Mouse (Mus musculus): Measurements from ENCODE around the gene Lrrk1. TPM values are rescaled to one million over a fixed set of nuclear protein-coding genes. Genes with fewer than 3 reads are reported as not detected.

Gene Lrrk1
- 2.8 and 3.7 TPM in 2 replicates for polyA plus RNA-seq (2012; rRNA removed)

DNA sequence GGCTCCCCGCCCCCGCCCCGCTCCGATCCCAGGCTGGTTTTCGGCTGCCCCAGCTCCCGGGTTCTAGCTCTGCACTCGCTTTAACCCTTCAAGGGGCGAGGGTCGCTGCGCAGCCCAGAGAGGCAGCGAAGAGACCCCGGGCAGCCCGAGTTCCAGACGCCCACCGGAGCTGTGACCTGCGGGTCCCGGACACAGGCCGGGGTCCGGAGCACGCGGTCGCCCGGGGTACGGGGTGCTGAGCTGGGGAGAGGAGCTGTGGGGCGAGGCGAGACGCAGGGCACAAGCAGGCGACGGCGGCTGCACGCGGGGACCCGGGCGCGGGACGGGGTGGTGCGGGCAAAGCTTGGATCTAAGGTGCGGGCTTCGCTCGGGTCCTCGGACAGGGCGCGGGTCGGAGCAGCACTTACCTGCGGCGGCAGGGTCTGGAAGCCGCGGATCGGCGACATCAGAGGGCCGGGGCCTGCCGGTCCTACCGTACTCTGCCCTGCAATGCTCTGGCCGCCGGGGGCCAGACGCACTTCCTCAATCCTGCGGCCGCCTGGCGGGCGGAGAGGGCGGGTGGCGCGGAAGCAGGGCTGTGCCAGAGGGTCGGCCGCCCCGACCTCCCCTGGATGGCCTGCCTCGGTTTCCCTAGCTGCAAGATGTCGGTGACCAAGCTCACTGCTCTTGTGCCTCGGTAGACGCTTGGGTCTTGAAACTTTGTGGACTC is at the start of gene Lrrk1:
Gene Lrrk1 (minus strand): TSS at position 538 of the 709 bp plus-strand sequence.

DNA sequence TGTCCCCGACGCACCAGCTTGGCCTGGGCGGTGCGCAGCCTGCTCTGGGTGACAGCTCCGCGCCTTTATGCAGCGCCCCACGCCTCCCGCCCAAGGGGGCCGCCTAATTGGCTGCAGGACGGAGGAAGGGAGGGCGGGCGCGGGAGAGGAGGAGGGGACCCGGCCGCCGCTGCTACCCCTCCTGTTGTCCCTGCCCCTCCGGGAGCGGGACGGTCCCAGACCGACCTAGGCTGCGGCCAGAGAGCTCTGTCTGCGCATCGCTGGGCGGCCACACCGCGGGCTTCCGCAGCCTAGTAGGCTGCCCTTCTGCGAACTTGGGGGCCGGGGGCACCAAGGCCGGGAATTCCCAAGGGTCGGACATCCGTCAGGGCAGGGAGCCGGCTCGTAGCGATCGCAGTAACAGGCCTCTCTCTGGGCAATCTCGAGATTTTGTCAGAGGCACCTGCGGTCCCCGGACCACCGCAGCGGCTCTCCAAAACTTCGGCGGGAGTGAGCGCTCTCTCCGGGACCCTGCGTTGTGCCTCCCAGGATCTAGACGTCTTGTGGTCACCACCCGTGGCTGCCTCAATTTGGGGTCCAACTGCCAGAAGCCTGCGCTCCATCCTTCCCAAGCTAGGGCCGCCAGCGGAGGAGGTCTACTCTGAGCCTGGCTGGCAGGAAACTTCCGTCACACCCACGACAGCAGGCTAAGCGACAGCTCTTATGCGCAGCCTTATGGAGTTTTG is 39.4 kb upstream of the Lrrk1 start, which contains the start of gene Aldh1a3:
Gene Aldh1a3 (minus strand): TSS at position 81 of the 725 bp plus-strand sequence.

DNA sequence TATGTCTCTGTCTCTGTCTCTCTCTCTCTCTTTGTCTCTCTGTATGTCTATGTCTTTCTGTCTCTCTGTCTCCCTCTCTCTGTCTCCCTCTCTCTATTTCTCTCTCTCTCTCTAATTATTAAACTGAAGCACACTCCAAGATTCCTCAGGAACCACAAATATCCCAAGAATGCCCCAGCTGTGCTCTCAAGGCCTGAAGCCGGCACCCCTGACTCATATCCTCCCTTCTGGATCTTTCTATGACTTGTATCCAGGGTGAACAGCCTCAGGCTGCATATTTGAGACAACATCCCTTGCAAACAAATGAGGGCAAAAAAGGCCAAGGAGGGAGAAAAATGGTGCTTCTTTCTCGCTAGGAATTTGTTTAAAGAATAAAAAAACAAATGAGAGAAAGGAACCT is 22.2 kb downstream of the Lrrk1 start, which contains the start of gene Gm10974:
Gene Gm10974 (plus strand): TSS at position 2 of the 400 bp plus-strand sequence.

Other genes with a start within 250 kb of the Lrrk1 start
- gene Gm10974, start 22.4 kb downstream of the Lrrk1 start, polyA plus RNA-seq (2012; rRNA removed), result not detected in 2 replicates
- gene Aldh1a3, start 39.2 kb upstream of the Lrrk1 start, polyA plus RNA-seq (2012; rRNA removed), result 0.80 and 1.6 TPM in 2 replicates

All from central nervous system, embryonic 18 days (tissue).